Mouse (Mus musculus) neural tube, embryonic 12.5 days (tissue): Measurements from ENCODE around the gene Smpd1. TPM values are rescaled to one million over a fixed set of nuclear protein-coding genes. Genes with fewer than 3 reads are reported as not detected.

Experiments
- ATAC-seq: fragments of 200-750 bp; cut with Nextera tagmentation; 2 replicates; pipeline ENCODE4 v1.8.0; 2017; ENCODE audit warnings: low read depth, mild to moderate bottlenecking, moderate TSS enrichment, moderate library complexity; ENCODE audit not compliant: low FRiP score
- H3K27ac ChIP-seq: fragments of 300-500 bp; sonication (generic); 2 replicates; pipeline ENCODE4 v1.5.1; 2016
- H3K27me3 ChIP-seq: fragments of 300-500 bp; sonication (generic); replicated peaks from 2 replicates; pipeline ENCODE4 v1.6.1; 2016; ENCODE audit warnings: mild to moderate bottlenecking
- H3K36me3 ChIP-seq: fragments of 300-500 bp; sonication (generic); 2 replicates; pipeline ENCODE4 v1.6.1; 2016; ENCODE audit warnings: mild to moderate bottlenecking
- H3K4me1 ChIP-seq: fragments of 300-500 bp; sonication (generic); 2 replicates; pipeline ENCODE4 v1.6.1; 2016
- H3K4me2 ChIP-seq: fragments of 300-500 bp; sonication (generic); replicated peaks from 2 replicates; pipeline ENCODE4 v1.6.1; 2016; ENCODE audit warnings: mild to moderate bottlenecking
- H3K4me3 ChIP-seq: fragments of 300-500 bp; sonication (generic); 2 replicates; pipeline ENCODE4 v1.5.1; 2016
- H3K9ac ChIP-seq: fragments of 300-500 bp; sonication (generic); 2 replicates; pipeline ENCODE4 v1.6.1; 2016; ENCODE audit warnings: mild to moderate bottlenecking
- H3K9me3 ChIP-seq: fragments of 300-500 bp; sonication (generic); 2 replicates; pipeline ENCODE4 v1.6.1; 2016; ENCODE audit warnings: mild to moderate bottlenecking
- WGBS: fragments of 180-500 bp; shearing (Covaris S2); methylation state at CpG from one replicate; pipeline ENCODE4 v1.1.7; 2016; 5-methylcytosine and 5-hydroxymethylcytosine counted together
- polyA plus RNA-seq: library from polyadenylated mRNA; unstranded; fragments of >200 nt; fragmentation: Nextera tagmentation; extraction: Ambion mirVana; gene quantifications from 2 replicates; pipeline ENCODE4 v1.2.1, GENCODE M21; 2016

Gene Smpd1
- polyA plus RNA-seq, 1 experiment from 2014 or later = 56.6 TPM

GRCm38 (mm10) chr7:105581094-105581703 is 27.0 kb downstream of the Smpd1 start, which contains the start of gene Apbb1:
Apbb1 (minus strand) TSS chr7:105581653.
- Histone ChIP-seq H3K4me1 (peaks cover 21% of the 10 kb centered on the region), H3K27ac (peak within 1 kb of the TSS; percentile 90), H3K9me3 (no peaks in the 10 kb centered on the region), H3K4me2 (peak within 1 kb of the TSS; percentile 75), H3K4me3 (peak within 1 kb of the TSS; percentile 85), H3K36me3 (no peaks in the 10 kb centered on the region), H3K9ac (peak within 1 kb of the TSS; percentile 85), H3K27me3 (no peaks in the 10 kb centered on the region)
- under 1% methylated on average over 44 of the region's 54 CpGs for WGBS
- ATAC-seq = peak; percentile 95

- 71% methylated on average over 2 of the region's 2 CpGs for WGBS
- Histone ChIP-seq H3K4me2 (peak overlapping the region; percentile 75), H3K27ac (no peak overlapping the region), H3K27me3 (no peaks in the 10 kb centered on the region), H3K4me1 (peaks cover 21% of the 10 kb centered on the region), H3K4me3 (peak overlapping the region; percentile 85; the same call in 1 of the 2 replicates), H3K36me3 (no peaks in the 10 kb centered on the region), H3K9me3 (no peaks in the 10 kb centered on the region), H3K9ac (peak overlapping the region; percentile 85)
- no peak for ATAC-seq
Observed at GRCm38 (mm10) chr7:105581959-105582358, 27.8 kb downstream of the Smpd1 start.

GRCm38 (mm10) chr7:105588325-105588912 is 34.3 kb downstream of the Smpd1 start:
- Histone ChIP-seq H3K9me3 (no peaks in the 10 kb centered on the region), H3K9ac (no peak overlapping the region), H3K27ac (no peak overlapping the region), H3K4me2 (no peak overlapping the region), H3K36me3 (no peaks in the 10 kb centered on the region), H3K4me3 (no peak overlapping the region), H3K4me1 (no peaks in the 10 kb centered on the region), H3K27me3 (no peaks in the 10 kb centered on the region)
- no peak for ATAC-seq
- 80% methylated on average over 9 of the region's 9 CpGs for WGBS

GRCm38 (mm10) chr7:105590097-105590496 is 35.9 kb downstream of the Smpd1 start:
- Histone ChIP-seq H3K9ac (no peak overlapping the region), H3K9me3 (no peaks in the 10 kb centered on the region), H3K27ac (no peak overlapping the region), H3K27me3 (no peaks in the 10 kb centered on the region), H3K4me3 (no peak overlapping the region), H3K36me3 (no peaks in the 10 kb centered on the region), H3K4me1 (no peaks in the 10 kb centered on the region), H3K4me2 (no peak overlapping the region)
- 33% methylated on average over 7 of the region's 7 CpGs for WGBS
- ATAC-seq = no peak

- no peak overlapping the region for H3K27ac ChIP-seq
- no peak overlapping the region for H3K4me3 ChIP-seq
- H3K9me3 ChIP-seq = 0 out of 2 replicates have a peak, but pooled peaks cover 4% of the 10 kb centered on the region
- no peak overlapping the region for H3K4me2 ChIP-seq
- no peaks in the 10 kb centered on the region for H3K27me3 ChIP-seq
- 40% methylated on average over 9 of the region's 9 CpGs for WGBS
- no peaks in the 10 kb centered on the region for H3K36me3 ChIP-seq
- no peaks in the 10 kb centered on the region for H3K4me1 ChIP-seq
- ATAC-seq = peak; percentile 75; the same call in 1 of the 2 replicates
- no peak overlapping the region for H3K9ac ChIP-seq
Observed at GRCm38 (mm10) chr7:105602860-105603623, 48.9 kb downstream of the Smpd1 start.

Other genes starting within 250 kb of the Smpd1 start
- gene Olfr689, start 243.2 kb upstream of the Smpd1 start, polyA plus RNA-seq = not detected in 2 replicates
- not detected in 2 replicates for gene Olfr690, start 220.3 kb upstream of the Smpd1 start, polyA plus RNA-seq
- 0.34 TPM in 1 of 2 replicates, not detected in the other for gene Olfr691, start 212.1 kb upstream of the Smpd1 start, polyA plus RNA-seq
- gene Olfr692, start 186.1 kb upstream of the Smpd1 start, polyA plus RNA-seq = not detected in 2 replicates
- not detected in 2 replicates for gene Gm5901, start 179.3 kb upstream of the Smpd1 start, polyA plus RNA-seq
- 40.6 and 41.7 TPM in 2 replicates for gene Fam160a2, start 154.3 kb upstream of the Smpd1 start, polyA plus RNA-seq
- 0.08 and 0.15 TPM in 2 replicates for gene Cnga4, start 149.8 kb upstream of the Smpd1 start, polyA plus RNA-seq
- gene Cckbr, start 128.6 kb upstream of the Smpd1 start, polyA plus RNA-seq = 0.22 and 0.68 TPM in 2 replicates
- gene Cavin3, start 72.1 kb upstream of the Smpd1 start, polyA plus RNA-seq = 29.2 and 29.3 TPM in 2 replicates
- 185 TPM in 2 replicates for gene Apbb1, start 27.3 kb downstream of the Smpd1 start, polyA plus RNA-seq
- 0.23 and 0.38 TPM in 2 replicates for gene Hpx, start 45.8 kb downstream of the Smpd1 start, polyA plus RNA-seq
- gene Trim3, start 79.2 kb downstream of the Smpd1 start, polyA plus RNA-seq = 64.4 and 74.5 TPM in 2 replicates
- 140 and 160 TPM in 2 replicates for gene Timm10b, start 85.7 kb downstream of the Smpd1 start, polyA plus RNA-seq
- gene Arfip2, start 86.1 kb downstream of the Smpd1 start, polyA plus RNA-seq = 76.9 and 77.5 TPM in 2 replicates
- 15.5 and 16.6 TPM in 2 replicates for gene Gm45799, start 86.2 kb downstream of the Smpd1 start, polyA plus RNA-seq
- 1.4 and 1.5 TPM in 2 replicates for gene Dnhd1, start 96.5 kb downstream of the Smpd1 start, polyA plus RNA-seq
- gene Ilk, start 182.2 kb downstream of the Smpd1 start, polyA plus RNA-seq = 220 and 230 TPM in 2 replicates
- gene Rrp8, start 183.0 kb downstream of the Smpd1 start, polyA plus RNA-seq = 31.4 and 32.3 TPM in 2 replicates
- 165 and 171 TPM in 2 replicates for gene Taf10, start 190.0 kb downstream of the Smpd1 start, polyA plus RNA-seq
- gene Tpp1, start 197.9 kb downstream of the Smpd1 start, polyA plus RNA-seq = 37.4 and 40.3 TPM in 2 replicates
- 20.4 and 20.6 TPM in 2 replicates for gene Dchs1, start 233.3 kb downstream of the Smpd1 start, polyA plus RNA-seq